Mouse (Mus musculus) megakaryocyte, embryonic 14.5 days (primary cell): ENCODE measurements around the gene Med19.

Experiments
- FLI1 ChIP-seq: IDR thresholded peaks from 2 replicates; pipeline ENCODE4 v1.6.1; 2012; ENCODE audit warnings: low read length, inconsistent platforms, mixed read lengths
- GATA1 ChIP-seq: IDR thresholded peaks from 3 replicates; pipeline ENCODE4 v1.6.1; 2012; ENCODE audit warnings: mixed read lengths, low read length, inconsistent platforms, borderline replicate concordance

DNA sequence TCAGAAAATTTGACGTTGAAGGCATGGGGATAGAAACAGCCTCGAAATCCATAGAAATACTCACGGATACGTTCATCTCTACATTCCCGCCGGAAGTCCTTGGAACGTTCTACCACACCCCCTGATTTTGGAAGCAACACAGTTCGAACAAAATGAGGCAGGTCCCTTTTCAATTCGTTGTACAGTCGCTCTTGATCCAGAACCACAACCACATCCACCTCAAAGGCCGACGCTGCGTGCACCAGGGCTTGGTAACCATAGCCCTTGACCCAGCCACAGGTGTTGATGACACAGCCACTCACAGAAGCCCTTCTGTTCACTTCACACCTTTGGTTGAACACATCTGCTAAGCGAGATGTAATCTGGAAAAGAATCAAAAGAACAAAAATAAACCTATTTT lies 45.7 kb downstream of the Med19 start:
- TF ChIP-seq GATA1, result no peak
- TF ChIP-seq FLI1, result no peak
